Mouse (Mus musculus) stomach, embryonic 14.5 days (tissue): ENCODE data around the gene Zbtb9. TPM values are rescaled to one million over a fixed set of nuclear protein-coding genes. Genes with fewer than 3 reads are reported as not detected.

Source experiments
- ATAC-seq: fragments of 200-750 bp; cut with Nextera tagmentation; 2 replicates; pipeline ENCODE4 v1.8.0; 2017; ENCODE audit warnings: low read depth, moderate TSS enrichment; ENCODE audit not compliant: insufficient number of reproducible peaks, insufficient read depth, low FRiP score
- H3K27ac ChIP-seq: fragments of 300-500 bp; sonication (generic); 2 replicates; pipeline ENCODE4 v1.5.1; 2014; ENCODE audit warnings: mild to moderate bottlenecking, low read length, moderate library complexity, mixed read lengths
- H3K27me3 ChIP-seq: fragments of 300-500 bp; sonication (generic); 2 replicates; pipeline ENCODE4 v1.6.1; 2014; ENCODE audit warnings: low read length, control low read depth, mixed read lengths; ENCODE audit not compliant: control insufficient read depth, insufficient read depth
- H3K36me3 ChIP-seq: fragments of 300-500 bp; sonication (generic); 2 replicates; pipeline ENCODE4 v1.6.1; 2014; ENCODE audit warnings: mild to moderate bottlenecking, control low read depth, low read length, moderate library complexity, mixed read lengths; ENCODE audit not compliant: control insufficient read depth, insufficient read depth
- H3K4me1 ChIP-seq: fragments of 300-500 bp; sonication (generic); 2 replicates; pipeline ENCODE4 v1.6.1; 2014; ENCODE audit warnings: low read length, control low read depth, mixed read lengths; ENCODE audit not compliant: control insufficient read depth, insufficient read depth
- H3K4me2 ChIP-seq: fragments of 300-500 bp; sonication (generic); replicated peaks from 2 replicates; pipeline ENCODE4 v1.6.1; 2014; ENCODE audit warnings: low read depth, low read length, control low read depth
- H3K4me3 ChIP-seq: fragments of 300-500 bp; sonication (generic); 2 replicates; pipeline ENCODE4 v1.5.1; 2014; ENCODE audit warnings: low read depth, low read length, control low read depth
- H3K9ac ChIP-seq: fragments of 300-500 bp; sonication (generic); replicated peaks from 2 replicates; pipeline ENCODE4 v1.6.1; 2014; ENCODE audit warnings: low read depth, mild to moderate bottlenecking, control low read depth, low read length, moderate library complexity, mixed read lengths
- H3K9me3 ChIP-seq: fragments of 300-500 bp; sonication (generic); 2 replicates; pipeline ENCODE4 v1.6.1; 2016; ENCODE audit warnings: low read depth, low read length, control low read depth; ENCODE audit not compliant: control insufficient read depth
- WGBS: fragments of 180-500 bp; shearing (Covaris S2); extraction: QIAGEN DNeasy Blood & Tissue Kit; methylation state at CpG from one replicate; pipeline ENCODE4 v1.1.7; 2014; 5-methylcytosine and 5-hydroxymethylcytosine counted together
- polyA plus RNA-seq: library from polyadenylated mRNA; unstranded; fragments of >200 nt; fragmentation: Nextera tagmentation; extraction: Ambion mirVana; gene quantifications from 2 replicates; pipeline ENCODE4 v1.2.1, GENCODE M21; 2014

Zbtb9 gene
- polyA plus RNA-seq, 1 experiment from 2014 or later = 9.8 TPM

DNA sequence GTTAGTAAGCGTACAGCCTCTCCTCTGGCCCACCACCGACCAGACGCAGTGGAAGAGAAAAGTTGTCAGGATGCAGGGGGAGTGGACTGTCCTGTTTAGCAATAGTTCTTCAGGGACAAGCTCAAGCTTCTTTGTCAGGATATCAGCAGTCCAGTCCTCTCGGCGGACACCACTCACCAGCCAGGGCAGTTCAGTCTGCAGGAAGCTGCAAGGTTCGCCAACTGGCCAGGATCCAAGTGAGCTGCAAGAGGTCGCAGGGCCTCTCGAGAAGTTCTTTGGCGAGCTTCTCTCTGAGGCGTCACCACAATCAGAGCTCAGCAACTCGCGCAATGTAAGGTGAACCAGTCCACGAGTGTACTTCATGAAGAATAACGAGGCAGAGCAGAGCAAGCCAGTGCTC, 21.4 kb downstream of the Zbtb9 start:
- Histone ChIP-seq H3K4me3 (no peak overlapping the region), H3K4me1 (no peaks in the 10 kb centered on the region), H3K9ac (no peak overlapping the region), H3K4me2 (no peak overlapping the region), H3K27ac (no peak overlapping the region), H3K27me3 (no peaks in the 10 kb centered on the region), H3K9me3 (no peaks in the 10 kb centered on the region), H3K36me3 (no peaks in the 10 kb centered on the region)
- WGBS = 61% methylated on average over 14 of the region's 14 CpGs
- no peak for ATAC-seq

DNA sequence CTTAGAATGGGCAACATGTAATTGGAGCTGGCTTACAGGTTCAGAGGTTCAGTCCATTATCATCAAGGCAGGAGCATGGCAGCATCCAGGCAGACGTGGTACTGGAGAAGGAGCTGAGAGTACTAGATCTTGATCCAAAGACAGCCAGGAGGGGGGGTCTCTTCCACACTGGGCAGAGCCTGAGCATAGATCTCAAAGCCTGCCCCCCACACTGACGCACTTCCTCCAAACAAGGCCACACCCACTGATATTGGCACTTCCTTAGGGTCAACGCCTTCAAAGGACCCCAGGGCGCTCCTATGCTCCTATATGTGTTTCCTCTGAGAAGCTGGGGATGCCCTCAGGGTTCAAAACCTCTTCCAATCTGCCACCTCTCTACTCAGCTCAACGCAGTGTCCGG, 22.0 kb downstream of the Zbtb9 start:
- Histone ChIP-seq H3K9ac (no peak overlapping the region), H3K4me1 (no peaks in the 10 kb centered on the region), H3K9me3 (no peaks in the 10 kb centered on the region), H3K36me3 (no peaks in the 10 kb centered on the region), H3K4me2 (no peak overlapping the region), H3K27ac (no peak overlapping the region), H3K4me3 (no peak overlapping the region), H3K27me3 (no peaks in the 10 kb centered on the region)
- 71% methylated on average over 6 of the region's 6 CpGs for WGBS
- ATAC-seq = no peak

GRCm38 (mm10) chr17:26995562-26995961, 22.6 kb downstream of the Zbtb9 start:
- no peak for ATAC-seq
- H3K27ac ChIP-seq = no peak overlapping the region
- no peak overlapping the region for H3K4me2 ChIP-seq
- 63% methylated on average over 8 of the region's 8 CpGs for WGBS
- H3K9me3 ChIP-seq = no peaks in the 10 kb centered on the region
- no peaks in the 10 kb centered on the region for H3K4me1 ChIP-seq
- H3K9ac ChIP-seq = no peak overlapping the region
- H3K36me3 ChIP-seq = no peaks in the 10 kb centered on the region
- H3K4me3 ChIP-seq = no peak overlapping the region
- no peaks in the 10 kb centered on the region for H3K27me3 ChIP-seq

DNA sequence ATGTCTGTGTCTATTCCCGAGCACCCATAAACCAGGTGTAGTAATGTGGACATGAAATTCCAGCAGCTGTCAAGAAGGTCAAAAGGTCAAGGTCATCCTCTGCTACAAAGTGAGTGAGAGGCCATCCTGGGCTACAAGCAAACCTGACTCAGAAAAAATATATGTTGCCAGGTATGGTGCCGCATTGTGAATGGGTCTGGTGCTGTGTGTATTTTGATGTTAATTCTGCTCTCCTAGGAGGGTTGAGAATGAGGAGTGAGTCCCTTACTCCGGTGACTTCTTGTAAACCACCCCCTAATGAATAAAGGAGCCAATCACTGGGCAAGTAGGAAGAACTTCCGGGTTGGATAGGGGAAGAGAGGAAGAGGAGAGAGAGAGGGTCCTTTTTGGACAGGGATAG, 24.7 kb downstream of the Zbtb9 start:
- H3K4me3 ChIP-seq = no peak overlapping the region
- ATAC-seq = no peak

GRCm38 (mm10) chr17:26998283-26998682, 25.3 kb downstream of the Zbtb9 start:
- Histone ChIP-seq H3K4me1 (no peaks in the 10 kb centered on the region), H3K9ac (no peak overlapping the region), H3K27me3 (no peaks in the 10 kb centered on the region), H3K36me3 (no peaks in the 10 kb centered on the region), H3K4me2 (no peak overlapping the region), H3K4me3 (no peak overlapping the region), H3K9me3 (no peaks in the 10 kb centered on the region), H3K27ac (no peak overlapping the region)
- no peak for ATAC-seq
- 85% methylated on average over 15 of the region's 15 CpGs for WGBS

More for the DNA sequence above, 24.7 kb downstream of the Zbtb9 start:
- Histone ChIP-seq H3K9me3 (no peaks in the 10 kb centered on the region), H3K27me3 (no peaks in the 10 kb centered on the region), H3K27ac (no peak overlapping the region), H3K4me1 (no peaks in the 10 kb centered on the region), H3K36me3 (no peaks in the 10 kb centered on the region), H3K9ac (no peak overlapping the region), H3K4me2 (no peak overlapping the region)
- 78% methylated on average over 4 of the region's 4 CpGs for WGBS

DNA sequence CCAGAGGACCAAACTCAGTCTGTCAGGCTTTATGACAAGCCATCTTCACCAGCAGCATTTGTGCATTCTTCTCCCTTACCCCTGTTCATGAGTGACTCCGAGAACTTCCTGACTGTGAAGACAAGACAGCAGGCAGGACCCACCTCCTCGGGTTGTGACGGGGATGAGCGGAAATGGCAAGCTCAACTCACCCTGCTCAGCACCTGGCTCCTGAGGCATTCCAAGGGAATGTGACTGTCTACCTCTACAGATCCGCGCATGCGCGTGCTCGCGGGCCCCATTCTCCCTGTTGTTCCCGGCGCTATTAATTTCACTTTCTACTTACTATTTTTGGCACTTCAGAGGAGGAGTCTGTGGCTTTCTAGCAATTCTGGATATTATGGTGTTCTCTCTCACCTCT, 27.0 kb downstream of the Zbtb9 start:
- WGBS = 64% methylated on average over 12 of the region's 12 CpGs
- no peak overlapping the region for H3K9ac ChIP-seq

DNA sequence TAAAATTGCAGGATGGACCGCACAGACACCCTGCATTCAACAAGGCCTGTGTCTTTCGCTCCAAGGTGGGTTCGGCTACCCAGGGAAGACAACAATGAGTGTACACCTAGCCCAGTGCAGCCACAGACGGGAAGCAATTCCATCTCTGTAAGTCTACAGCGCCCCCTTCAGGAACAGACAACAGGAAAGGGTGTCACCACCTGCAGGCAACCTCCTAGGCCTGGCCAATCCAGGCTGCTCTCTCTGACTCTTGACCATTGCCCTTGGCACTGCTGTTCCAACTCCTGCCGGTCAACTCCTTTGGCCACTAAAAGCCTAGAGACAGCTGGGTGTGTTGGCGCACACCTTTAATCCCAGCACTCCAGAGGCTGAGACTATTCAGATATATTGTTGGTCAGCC, 28.2 kb downstream of the Zbtb9 start:
- Histone ChIP-seq H3K9me3 (no peaks in the 10 kb centered on the region), H3K27ac (no peak overlapping the region), H3K4me1 (0 out of 2 replicates have a peak, but pooled peaks cover under 1% of the 10 kb centered on the region), H3K36me3 (no peaks in the 10 kb centered on the region), H3K4me3 (no peak overlapping the region), H3K4me2 (no peak overlapping the region), H3K27me3 (no peaks in the 10 kb centered on the region), H3K9ac (no peak overlapping the region)
- whole genome bisulfite sequencing = 77% methylated on average over 7 of the region's 7 CpGs
- ATAC-seq = no peak

More for the DNA sequence above, 27.0 kb downstream of the Zbtb9 start:
- Histone ChIP-seq H3K36me3 (no peaks in the 10 kb centered on the region), H3K9me3 (no peaks in the 10 kb centered on the region), H3K4me2 (no peak overlapping the region), H3K4me3 (no peak overlapping the region), H3K27me3 (no peaks in the 10 kb centered on the region), H3K27ac (no peak overlapping the region), H3K4me1 (no peaks in the 10 kb centered on the region)
- no peak for ATAC-seq

GRCm38 (mm10) chr17:27001889-27002288, 28.9 kb downstream of the Zbtb9 start:
- ATAC-seq = no peak
- Histone ChIP-seq H3K36me3 (no peaks in the 10 kb centered on the region), H3K4me1 (0 out of 2 replicates have a peak, but pooled peaks cover 4% of the 10 kb centered on the region), H3K9ac (no peak overlapping the region), H3K9me3 (no peaks in the 10 kb centered on the region), H3K4me2 (no peak overlapping the region), H3K4me3 (no peak overlapping the region), H3K27ac (no peak overlapping the region), H3K27me3 (no peaks in the 10 kb centered on the region)
- 44% methylated on average over 6 of the region's 6 CpGs for WGBS

DNA sequence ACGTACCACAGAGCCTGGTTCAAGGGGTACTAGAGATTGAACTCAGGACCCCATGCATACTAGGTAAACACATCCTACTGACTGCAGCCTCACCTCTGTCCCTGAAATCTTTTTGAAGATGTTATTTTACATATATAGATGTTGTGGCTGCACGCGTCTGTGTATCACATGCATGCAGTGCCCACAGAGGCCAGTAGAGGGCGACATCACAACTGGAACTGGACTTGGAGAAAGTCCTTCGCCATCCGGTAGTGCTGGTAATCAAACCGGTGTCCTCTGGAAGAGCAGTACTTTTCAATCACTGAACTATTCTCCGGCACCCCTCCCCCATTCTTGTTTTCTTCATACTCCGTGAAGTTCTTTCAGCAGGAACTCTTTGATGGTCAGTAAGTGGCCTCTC, 31.5 kb downstream of the Zbtb9 start:
- Histone ChIP-seq H3K4me1 (0 out of 2 replicates have a peak, but pooled peaks cover 4% of the 10 kb centered on the region), H3K27ac (no peak overlapping the region), H3K4me2 (no peak overlapping the region), H3K9me3 (no peaks in the 10 kb centered on the region), H3K27me3 (no peaks in the 10 kb centered on the region), H3K36me3 (no peaks in the 10 kb centered on the region), H3K4me3 (no peak overlapping the region), H3K9ac (no peak overlapping the region)
- 29% methylated on average over 9 of the region's 9 CpGs for WGBS
- ATAC-seq = no peak
